ENCODE assay signal across 20 mouse cellular contexts in the genomic region with DNA sequence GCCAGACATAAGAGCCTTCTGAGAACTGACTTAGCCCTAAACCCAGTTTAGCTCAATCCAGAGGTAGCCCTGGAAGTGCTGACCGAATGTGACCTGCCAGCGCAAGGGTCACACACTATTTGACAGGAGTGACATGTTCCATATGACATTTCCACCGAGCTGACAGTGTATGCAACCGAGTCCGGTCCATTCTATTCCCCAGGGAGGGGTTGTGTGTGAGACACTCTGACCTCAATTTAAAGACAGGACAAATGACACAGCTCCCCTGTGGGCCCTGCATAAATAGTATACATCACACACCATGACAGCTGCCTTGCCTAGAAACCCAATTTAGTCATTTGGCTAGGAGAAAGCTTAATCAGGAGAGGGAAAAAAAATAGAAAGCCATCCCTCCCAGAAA. TPM values are rescaled to one million over a fixed set of nuclear protein-coding genes. Genes with fewer than 3 reads are reported as not detected.
DNase-seq lines count a peak whose midpoint lies in the region; ATAC-seq and TF ChIP-seq lines count a peak whose summit lies in the region.
"Had no signal": no experiment of that assay in that cellular context is flagged by ENCODE, and none has a peak within 500 bp of the region (broad histone marks: within the 10 kb centered on the region; RNA-seq: fewer than 3 reads in every experiment).

No protein-coding gene starts in this region.

- ATAC-seq in lung, embryonic 14.5 days (ENCODE audit: insufficient read depth) = peak; percentile 50; the same call in 1 of the 2 replicates
- peak; percentile 29; the same call in 1 of the 2 replicates for ATAC-seq in hindbrain, postnatal 0 days
- ATAC-seq: CD4-positive, CD25-positive, alpha-beta regulatory T cell, adult 4 months; intestine, embryonic 16.5 days had no signal

- WGBS in lung, embryonic 14.5 days = 26% methylated on average over 5 of the region's 5 CpGs
- 28% methylated on average over 5 of the region's 5 CpGs for WGBS in embryonic facial prominence, embryonic 10.5 days
- 29% methylated on average over 5 of the region's 5 CpGs for WGBS in hindbrain, postnatal 0 days

- no peaks in the 10 kb centered on the region for H3K36me3 ChIP-seq in lung, embryonic 14.5 days (ENCODE audit: insufficient read depth)
- no peaks in the 10 kb centered on the region for H3K36me3 ChIP-seq in embryonic facial prominence, embryonic 10.5 days (replicated peaks)
- no peaks in the 10 kb centered on the region for H3K36me3 ChIP-seq in hindbrain, postnatal 0 days (ENCODE audit: insufficient read depth, low read length)
- H3K36me3 ChIP-seq: embryonic facial prominence, embryonic 13.5 days; forebrain, embryonic 10.5 days; stomach, embryonic 15.5 days had no signal

- H3K4me1 ChIP-seq in lung, embryonic 14.5 days (ENCODE audit: insufficient read depth) = peaks cover 8% of the 10 kb centered on the region
- H3K4me1 ChIP-seq in embryonic facial prominence, embryonic 10.5 days = peaks cover 68% of the 10 kb centered on the region
- H3K4me1 ChIP-seq in hindbrain, postnatal 0 days (ENCODE audit: insufficient read depth, low read length) = no peaks in the 10 kb centered on the region
- H3K4me1 ChIP-seq: stomach, embryonic 15.5 days had no signal

- no peak overlapping the region for H3K27ac ChIP-seq in lung, embryonic 14.5 days (ENCODE audit: low read depth)
- H3K27ac ChIP-seq in embryonic facial prominence, embryonic 10.5 days (replicated peaks) = no peak overlapping the region
- H3K27ac ChIP-seq in hindbrain, postnatal 0 days = no peak overlapping the region
- H3K27ac ChIP-seq: embryonic facial prominence, embryonic 13.5 days; forebrain, embryonic 10.5 days; stomach, embryonic 15.5 days had no signal

- H3K9ac ChIP-seq in lung, embryonic 14.5 days = no peak overlapping the region
- H3K9ac ChIP-seq in hindbrain, postnatal 0 days (replicated peaks; ENCODE audit: low read length) = no peak overlapping the region
- H3K9ac ChIP-seq: embryonic facial prominence, embryonic 13.5 days; stomach, embryonic 15.5 days had no signal

- peak; percentile 22 for DNase-seq in lung, embryonic 14.5 days
- DNase-seq in lung, adult 18-20 months = no peak
- DNase-seq in embryo, embryonic 10.5 days (ENCODE audit: low spot score) = peak; percentile 76
- DNase-seq in embryonic facial prominence, embryonic 10.5 days (ENCODE audit: low spot score) = peak; percentile 64
- DNase-seq in hindbrain, postnatal 0 days (ENCODE audit: low spot score) = no peak
- DNase-seq in layer of hippocampus, adult 8-10 months (ENCODE audit: low spot score in 2 of 2) = no peak
- DNase-seq in cerebellum, postnatal 14 days = no peak
- DNase-seq: adrenal gland, adult 8-10 months; heart, adult 18-20 months; kidney, postnatal 25 days; right cerebral cortex, adult 18-20 months; spleen, adult 18-20 months; thymus, postnatal 25 days had no signal

- no peak overlapping the region for H3K4me2 ChIP-seq in lung, embryonic 14.5 days
- no peak overlapping the region for H3K4me2 ChIP-seq in hindbrain, postnatal 0 days (ENCODE audit: low read depth, low read length)
- H3K4me2 ChIP-seq: embryonic facial prominence, embryonic 13.5 days; stomach, embryonic 15.5 days had no signal

- no peaks in the 10 kb centered on the region for H3K27me3 ChIP-seq in lung, embryonic 14.5 days (ENCODE audit: insufficient read depth, low read length)
- H3K27me3 ChIP-seq in embryonic facial prominence, embryonic 10.5 days (replicated peaks; ENCODE audit: low read depth, poor library complexity, severe bottlenecking) = peaks cover 39% of the 10 kb centered on the region
- H3K27me3 ChIP-seq in hindbrain, postnatal 0 days (ENCODE audit: insufficient read depth, low read length) = no peaks in the 10 kb centered on the region
- H3K27me3 ChIP-seq: embryonic facial prominence, embryonic 13.5 days; stomach, embryonic 15.5 days had no signal

- no peaks in the 10 kb centered on the region for H3K9me3 ChIP-seq in lung, embryonic 14.5 days (ENCODE audit: low read depth, low read length)
- no peaks in the 10 kb centered on the region for H3K9me3 ChIP-seq in embryonic facial prominence, embryonic 10.5 days
- H3K9me3 ChIP-seq in hindbrain, postnatal 0 days (ENCODE audit: low read length) = no peaks in the 10 kb centered on the region
- H3K9me3 ChIP-seq: embryonic facial prominence, embryonic 13.5 days; forebrain, embryonic 10.5 days; stomach, embryonic 15.5 days had no signal

- H3K4me3 ChIP-seq in lung, embryonic 14.5 days (ENCODE audit: low read depth, low read length) = no peak overlapping the region
- H3K4me3 ChIP-seq in embryonic facial prominence, embryonic 10.5 days = no peak overlapping the region
- H3K4me3 ChIP-seq in hindbrain, postnatal 0 days (ENCODE audit: low read length) = no peak overlapping the region
- H3K4me3 ChIP-seq: embryonic facial prominence, embryonic 13.5 days; forebrain, embryonic 10.5 days; stomach, embryonic 15.5 days had no signal

- TF ChIP-seq CTCF in lung, embryonic 14.5 days (IDR thresholded peaks at IDR 0.05; ENCODE audit: low read depth) = no peak
- no peak for TF ChIP-seq CTCF in hindbrain, postnatal 0 days (IDR thresholded peaks at IDR 0.05; ENCODE audit: low read depth)

RNA-seq across cellular contexts. Expression of a gene that starts 16.7 kb away (rescaled TPM):
- polyA plus RNA-seq in lung, embryonic 14.5 days (2014; fragmentation: Nextera tagmentation; extraction: Ambion mirVana) = 18.7 and 21.7 TPM in 2 replicates
- polyA plus RNA-seq in embryonic facial prominence, embryonic 10.5 days (2016; fragmentation: Nextera tagmentation; extraction: Ambion mirVana) = 26.1 and 29.8 TPM in 2 replicates
- 13.6 and 13.7 TPM in 2 replicates for total RNA-seq in hindbrain, postnatal 0 days (2014; rRNA removed)
- polyA plus RNA-seq in hindbrain, postnatal 0 days (2015; fragmentation: Nextera tagmentation; extraction: Ambion mirVana) = 3.7 and 3.9 TPM in 2 replicates
- 1 to 10 TPM; 3.2 to 4.3 (median 3.4) TPM for total RNA-seq in layer of hippocampus, adult 8-10 months (2022)
- total RNA-seq: MEL; neutrophil, adult 5-6 weeks had no signal
- polyA plus RNA-seq: CD4-positive, CD25-positive, alpha-beta regulatory T cell, adult 4 months had no signal

RNA-seq across cellular contexts. Expression of a gene that starts 44.1 kb away (rescaled TPM):
- polyA plus RNA-seq in lung, embryonic 14.5 days (2014; fragmentation: Nextera tagmentation; extraction: Ambion mirVana) = 32.5 and 36.2 TPM in 2 replicates
- polyA plus RNA-seq in embryonic facial prominence, embryonic 10.5 days (2016; fragmentation: Nextera tagmentation; extraction: Ambion mirVana) = 24.7 and 28.9 TPM in 2 replicates
- total RNA-seq in hindbrain, postnatal 0 days (2014; rRNA removed) = 5.2 and 49.7 TPM in 2 replicates
- polyA plus RNA-seq in hindbrain, postnatal 0 days (2015; fragmentation: Nextera tagmentation; extraction: Ambion mirVana) = 36.3 and 38.1 TPM in 2 replicates
- total RNA-seq in layer of hippocampus, adult 8-10 months (2022) = 10 to 100 TPM; 52.6 to 61.9 (median 60.6) TPM

Comparison
In these comparisons a context has a peak if more than half of its experiments do, and no peak if none do; other contexts are left out.
1. DNase-seq: peak in lung, embryonic 14.5 days (single experiment), embryo, embryonic 10.5 days (single experiment) and embryonic facial prominence, embryonic 10.5 days (single experiment); none in lung, adult 18-20 months (0 of 2), hindbrain, postnatal 0 days (single experiment), layer of hippocampus, adult 8-10 months (0 of 2) and cerebellum, postnatal 14 days (0 of 2).